Mouse (Mus musculus) heart, embryonic 11.5 days (tissue): ENCODE results near the gene Vmn1r42. TPM values are rescaled to one million over a fixed set of nuclear protein-coding genes. Genes with fewer than 3 reads are reported as not detected.
"Not testable (repeated sequence)": the region's sequence is repeated elsewhere in the genome, so short reads cannot be mapped to it uniquely, and the experiment has no call there.

Source experiments
- ATAC-seq: fragments of 200-750 bp; cut with Nextera tagmentation; replicated peaks from 2 replicates; pipeline ENCODE4 v1.8.0; 2017; ENCODE audit warnings: moderate library complexity; ENCODE audit not compliant: insufficient number of reproducible peaks, low FRiP score, low TSS enrichment
- H3K27ac ChIP-seq: fragments of 300-500 bp; sonication (generic); 2 replicates; pipeline ENCODE4 v1.5.1; 2014; ENCODE audit warnings: mild to moderate bottlenecking, low read depth, low read length
- H3K27me3 ChIP-seq: fragments of 300-500 bp; sonication (generic); 2 replicates; pipeline ENCODE4 v1.6.1; 2014; ENCODE audit warnings: mild to moderate bottlenecking, low read length, mixed read lengths; ENCODE audit not compliant: control insufficient read depth, insufficient read depth
- H3K36me3 ChIP-seq: fragments of 300-500 bp; sonication (generic); 2 replicates; pipeline ENCODE4 v1.6.1; 2014; ENCODE audit warnings: mild to moderate bottlenecking, low read length, moderate library complexity, mixed read lengths; ENCODE audit not compliant: control insufficient read depth, insufficient read depth
- H3K4me1 ChIP-seq: fragments of 300-500 bp; sonication (generic); 2 replicates; pipeline ENCODE4 v1.6.1; 2014; ENCODE audit warnings: low read length; ENCODE audit not compliant: control insufficient read depth, insufficient read depth
- H3K4me2 ChIP-seq: fragments of 300-500 bp; sonication (generic); 2 replicates; pipeline ENCODE4 v1.6.1; 2014; ENCODE audit warnings: mild to moderate bottlenecking, moderate library complexity
- H3K4me3 ChIP-seq: fragments of 300-500 bp; sonication (generic); 2 replicates; pipeline ENCODE4 v1.5.1; 2014; ENCODE audit warnings: low read depth, low read length
- H3K9ac ChIP-seq: fragments of 300-500 bp; sonication (generic); 2 replicates; pipeline ENCODE4 v1.6.1; 2014; ENCODE audit warnings: mild to moderate bottlenecking, low read depth, low read length, moderate library complexity
- H3K9me3 ChIP-seq: fragments of 300-500 bp; sonication (generic); replicated peaks from 2 replicates; pipeline ENCODE4 v1.6.1; 2016; ENCODE audit warnings: low read length; ENCODE audit not compliant: control insufficient read depth
- WGBS: fragments of 180-500 bp; shearing (Covaris S2); extraction: QIAGEN DNeasy Blood & Tissue Kit; methylation state at CpG from one replicate; pipeline ENCODE4 v1.1.7; 2014; ENCODE audit not compliant: insufficient replicate concordance; 5-methylcytosine and 5-hydroxymethylcytosine counted together
- polyA plus RNA-seq: library from polyadenylated mRNA; unstranded; fragments of >200 nt; fragmentation: Nextera tagmentation; extraction: Ambion mirVana; gene quantifications from 2 replicates; pipeline ENCODE4 v1.2.1, GENCODE M21; 2014

Gene Vmn1r42
- polyA plus RNA-seq = not detected in 2 replicates

GRCm38 (mm10) chr6:89876313-89876712, at the start of gene Vmn1r42, which contains the start of gene Vmn1r43:
Gene Vmn1r42 (minus strand): TSS chr6:89876413.
Gene Vmn1r43 (minus strand): TSS chr6:89876413.
- not testable (repeated sequence) for H3K36me3 ChIP-seq, H3K27me3 ChIP-seq, H3K4me3 ChIP-seq, H3K9ac ChIP-seq, H3K27ac ChIP-seq, ATAC-seq, H3K4me1 ChIP-seq, H3K9me3 ChIP-seq, H3K4me2 ChIP-seq
- 71% methylated on average over 3 of the region's 3 CpGs for WGBS

- Histone ChIP-seq H3K9ac (no peak overlapping the region), H3K9me3 (0 out of 2 replicates have a peak, but pooled peaks cover 2% of the 10 kb centered on the region), H3K36me3 (no peaks in the 10 kb centered on the region), H3K4me2 (no peak overlapping the region), H3K27me3 (no peaks in the 10 kb centered on the region), H3K27ac (no peak overlapping the region), H3K4me1 (no peaks in the 10 kb centered on the region), H3K4me3 (no peak overlapping the region)
- no peak for ATAC-seq
- WGBS = 55% methylated on average over 2 of the region's 2 CpGs
These were observed 7.6 kb upstream of the Vmn1r42 start for GRCm38 (mm10) chr6:89883812-89884211.

- no peak within 1 kb of the TSS for H3K4me2 ChIP-seq
- H3K4me1 ChIP-seq = no peaks in the 10 kb centered on the region
- no peaks in the 10 kb centered on the region for H3K36me3 ChIP-seq
- H3K9me3 ChIP-seq = no peaks in the 10 kb centered on the region
- H3K27me3 ChIP-seq = no peaks in the 10 kb centered on the region
- no peak within 1 kb of the TSS for H3K4me3 ChIP-seq
- no peak within 1 kb of the TSS for H3K9ac ChIP-seq
- no peak within 1 kb of the TSS for H3K27ac ChIP-seq
- 59% methylated on average over 1 of the region's 1 CpGs for WGBS
- no peak for ATAC-seq
These were observed 7.1 kb upstream of the Vmn1r42 start, which contains the start of gene Vmn1r44 for GRCm38 (mm10) chr6:89883360-89883759. Gene Vmn1r44 (plus strand): TSS chr6:89883660.

GRCm38 (mm10) chr6:89880867-89881266, 4.7 kb upstream of the Vmn1r42 start:
- no peak for ATAC-seq
- no peaks in the 10 kb centered on the region for H3K9me3 ChIP-seq

GRCm38 (mm10) chr6:89876963-89877362, 750 bp upstream of the Vmn1r42 start:
- Histone ChIP-seq H3K36me3 (no peaks in the 10 kb centered on the region), H3K27ac (no peak overlapping the region), H3K9me3 (no peaks in the 10 kb centered on the region), H3K27me3 (no peaks in the 10 kb centered on the region), H3K4me3 (no peak overlapping the region), H3K4me1 (no peaks in the 10 kb centered on the region), H3K9ac (no peak overlapping the region), H3K4me2 (no peak overlapping the region)
- no peak for ATAC-seq
- 61% methylated on average over 2 of the region's 2 CpGs for WGBS

More at GRCm38 (mm10) chr6:89880867-89881266, 4.7 kb upstream of the Vmn1r42 start:
- no peaks in the 10 kb centered on the region for H3K27me3 ChIP-seq
- H3K4me2 ChIP-seq = no peak overlapping the region
- H3K4me1 ChIP-seq = no peaks in the 10 kb centered on the region
- no peaks in the 10 kb centered on the region for H3K36me3 ChIP-seq
- H3K27ac ChIP-seq = no peak overlapping the region
- no peak overlapping the region for H3K9ac ChIP-seq
- H3K4me3 ChIP-seq = no peak overlapping the region

- no peak overlapping the region for H3K4me2 ChIP-seq
- H3K36me3 ChIP-seq = no peaks in the 10 kb centered on the region
- no peaks in the 10 kb centered on the region for H3K4me1 ChIP-seq
- no peak overlapping the region for H3K27ac ChIP-seq
- peaks cover 6% of the 10 kb centered on the region for H3K9me3 ChIP-seq
- no peak overlapping the region for H3K9ac ChIP-seq
- 93% methylated on average over 2 of the region's 2 CpGs for WGBS
- no peak for ATAC-seq
- H3K4me3 ChIP-seq = no peak overlapping the region
- H3K27me3 ChIP-seq = no peaks in the 10 kb centered on the region
These were observed 8.2 kb downstream of the Vmn1r42 start for GRCm38 (mm10) chr6:89867976-89868375.

- no peaks in the 10 kb centered on the region for H3K36me3 ChIP-seq
- no peak overlapping the region for H3K4me2 ChIP-seq
- no peak for ATAC-seq
- WGBS = 82% methylated on average over 2 of the region's 2 CpGs
- H3K27ac ChIP-seq = no peak overlapping the region
- H3K27me3 ChIP-seq = no peaks in the 10 kb centered on the region
- H3K4me1 ChIP-seq = no peaks in the 10 kb centered on the region
- H3K9ac ChIP-seq = no peak overlapping the region
- no peak overlapping the region for H3K4me3 ChIP-seq
- peaks cover 6% of the 10 kb centered on the region for H3K9me3 ChIP-seq
These were observed 8.9 kb downstream of the Vmn1r42 start for GRCm38 (mm10) chr6:89867276-89867675.

GRCm38 (mm10) chr6:89863792-89864191, 12.4 kb downstream of the Vmn1r42 start:
- H3K4me1 ChIP-seq = no peaks in the 10 kb centered on the region
- H3K4me2 ChIP-seq = no peak overlapping the region
- no peak overlapping the region for H3K4me3 ChIP-seq
- H3K27me3 ChIP-seq = no peaks in the 10 kb centered on the region
- H3K36me3 ChIP-seq = no peaks in the 10 kb centered on the region
- no peak overlapping the region for H3K27ac ChIP-seq
- H3K9me3 ChIP-seq = peaks cover 11% of the 10 kb centered on the region
- no peak overlapping the region for H3K9ac ChIP-seq
- ATAC-seq = no peak
- 58% methylated on average over 4 of the region's 4 CpGs for WGBS

- ATAC-seq = no peak
- Histone ChIP-seq H3K4me2 (no peak overlapping the region), H3K4me1 (no peaks in the 10 kb centered on the region), H3K27ac (no peak overlapping the region), H3K27me3 (no peaks in the 10 kb centered on the region), H3K36me3 (no peaks in the 10 kb centered on the region), H3K9me3 (peaks cover 11% of the 10 kb centered on the region), H3K4me3 (no peak overlapping the region), H3K9ac (no peak overlapping the region)
- WGBS = 74% methylated on average over 2 of the region's 2 CpGs
These were observed 16.4 kb downstream of the Vmn1r42 start for GRCm38 (mm10) chr6:89859839-89860238.
